Mouse (Mus musculus) left cerebral cortex, postnatal 14 days (tissue): ENCODE measurements at regions not wholly inside any gene's neighbourhood (a gene's known extent, or its start where the extent isn't known, plus 50 kb on each side); places are given as distances from the start of the nearest gene placed in this dataset.

ENCODE experiments used
- DNase-seq, 2 experiments: peaks; one replicate each; pipeline ENCODE4 v3.0.0; 2021 to 2022; ENCODE audit warnings: low spot score in 2 of 2, mixed read lengths in 1 of 2
- intact Hi-C: fragments of 180-260 bp; cut with DNase I; formaldehyde crosslinking; loops from one replicate; pipeline ENCODE4 v1.15.1; 2025

DNA sequence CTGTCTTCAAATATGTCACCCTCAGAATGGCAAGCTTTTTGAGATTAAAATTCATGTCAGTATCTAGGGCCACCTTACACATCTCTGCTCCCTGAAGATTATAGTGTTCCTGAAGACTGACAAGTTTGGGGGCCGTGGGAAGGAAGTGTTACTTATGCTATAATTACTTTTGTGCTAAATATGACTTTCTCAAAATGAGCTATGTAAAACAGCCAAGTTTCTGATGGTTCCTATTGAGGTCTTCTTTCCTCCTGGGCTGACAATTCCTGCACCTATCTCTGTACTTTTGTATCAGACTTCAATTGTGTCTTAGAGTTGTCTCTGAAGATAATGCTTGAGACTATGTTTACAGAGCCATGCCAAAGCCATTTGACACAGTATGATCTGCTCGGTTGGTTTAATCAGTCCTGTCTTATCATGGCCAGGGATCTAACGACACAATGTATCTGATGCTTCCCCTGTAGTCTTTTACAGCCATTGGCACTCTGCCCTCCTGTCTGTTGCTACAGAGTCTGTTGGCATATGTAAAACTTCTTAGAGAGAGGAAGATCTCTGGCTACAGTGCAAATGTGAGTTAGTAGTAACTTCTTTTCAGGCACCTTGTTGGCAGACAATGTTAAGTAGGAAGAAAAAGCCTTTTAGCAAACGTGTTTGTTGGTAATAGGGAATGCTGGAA lies 71.8 kb upstream of the Aco1 start:
- DNase-seq = peak; percentile 49 to 54
- intact Hi-C loops = no loop called here

GRCm38 (mm10) chr4:40081035-40081434 lies 61.8 kb upstream of the Aco1 start:
- no peak for DNase-seq
- intact Hi-C loops = no loop called here

- intact Hi-C loops = no loop called here
- no peak for DNase-seq
Measured at GRCm38 (mm10) chr4:40090295-40090694, 52.6 kb upstream of the Aco1 start.
